Mouse (Mus musculus) heart, adult 9 months (tissue): ENCODE data around the gene Brix1.
"Not testable (repeated sequence)": the region's sequence is repeated elsewhere in the genome, so short reads cannot be mapped to it uniquely, and the experiment has no call there.

Experiments used
- DNase-seq, 2 experiments: peaks; one replicate each; pipeline ENCODE4 v3.0.0; 2022; ENCODE audit warnings: low spot score in 2 of 2

Gene Brix1

GRCm38 (mm10) chr15:10485484-10486364, at the start of gene Brix1, which contains the start of gene Rad1:
Gene Brix1, minus strand, starts transcription at chr15:10485947.
Gene Rad1, plus strand, starts transcription at chr15:10486018.
- peak; percentile 93 to 94 for DNase-seq

GRCm38 (mm10) chr15:10534591-10534990, 48.8 kb upstream of the Brix1 start:
- DNase-seq = no peak

GRCm38 (mm10) chr15:10533361-10533760, 47.6 kb upstream of the Brix1 start:
- DNase-seq = not testable (repeated sequence)

- no peak for DNase-seq
These were observed 45.6 kb upstream of the Brix1 start for GRCm38 (mm10) chr15:10531352-10531751.

- DNase-seq = no peak
These were observed 40.1 kb upstream of the Brix1 start for GRCm38 (mm10) chr15:10525896-10526295.

- no peak for DNase-seq
These were observed 29.4 kb upstream of the Brix1 start for GRCm38 (mm10) chr15:10515166-10515565.

- DNase-seq = peak; percentile 27 to 39
These were observed 20.4 kb upstream of the Brix1 start for GRCm38 (mm10) chr15:10506099-10506498.

- DNase-seq = no peak
These were observed 15.3 kb upstream of the Brix1 start for GRCm38 (mm10) chr15:10500838-10501719.

GRCm38 (mm10) chr15:10500035-10500434, 14.3 kb upstream of the Brix1 start:
- no peak for DNase-seq

GRCm38 (mm10) chr15:10499593-10499992, 13.8 kb upstream of the Brix1 start:
- no peak for DNase-seq

- DNase-seq = not testable (repeated sequence)
These were observed 10.9 kb upstream of the Brix1 start for GRCm38 (mm10) chr15:10496696-10497095.

- no peak for DNase-seq
These were observed 10.2 kb upstream of the Brix1 start for GRCm38 (mm10) chr15:10495944-10496343.

GRCm38 (mm10) chr15:10490101-10490500, 4.4 kb upstream of the Brix1 start:
- DNase-seq = no peak

GRCm38 (mm10) chr15:10487246-10487645, 1.5 kb upstream of the Brix1 start:
- DNase-seq = no peak

GRCm38 (mm10) chr15:10486365-10486839, 655 bp upstream of the Brix1 start:
- DNase-seq = no peak

GRCm38 (mm10) chr15:10470941-10471340, 14.8 kb downstream of the Brix1 start:
- DNase-seq = no peak

GRCm38 (mm10) chr15:10470151-10470831, 15.5 kb downstream of the Brix1 start, which contains the start of gene Dnajc21:
Gene Dnajc21, minus strand, starts transcription at chr15:10470516.
- peak; percentile 89 to 91 for DNase-seq

- DNase-seq = peak in 1 of 2 experiments; percentile 7
These were observed 16.1 kb downstream of the Brix1 start for GRCm38 (mm10) chr15:10469641-10470150.

GRCm38 (mm10) chr15:10468761-10469160, 17.0 kb downstream of the Brix1 start:
- DNase-seq = no peak

GRCm38 (mm10) chr15:10464678-10465077, 21.1 kb downstream of the Brix1 start:
- no peak for DNase-seq

GRCm38 (mm10) chr15:10463555-10463954, 22.2 kb downstream of the Brix1 start:
- DNase-seq = no peak
